Mouse (Mus musculus) brain, embryonic 18.5 days (tissue): Measurements from ENCODE around the gene Tnnt1.

ENCODE experiments used
- DNase-seq: peaks from one replicate; pipeline ENCODE4 v3.0.0-alpha.2; 2012; ENCODE audit warnings: low read depth, low spot score

The Tnnt1 gene

DNA sequence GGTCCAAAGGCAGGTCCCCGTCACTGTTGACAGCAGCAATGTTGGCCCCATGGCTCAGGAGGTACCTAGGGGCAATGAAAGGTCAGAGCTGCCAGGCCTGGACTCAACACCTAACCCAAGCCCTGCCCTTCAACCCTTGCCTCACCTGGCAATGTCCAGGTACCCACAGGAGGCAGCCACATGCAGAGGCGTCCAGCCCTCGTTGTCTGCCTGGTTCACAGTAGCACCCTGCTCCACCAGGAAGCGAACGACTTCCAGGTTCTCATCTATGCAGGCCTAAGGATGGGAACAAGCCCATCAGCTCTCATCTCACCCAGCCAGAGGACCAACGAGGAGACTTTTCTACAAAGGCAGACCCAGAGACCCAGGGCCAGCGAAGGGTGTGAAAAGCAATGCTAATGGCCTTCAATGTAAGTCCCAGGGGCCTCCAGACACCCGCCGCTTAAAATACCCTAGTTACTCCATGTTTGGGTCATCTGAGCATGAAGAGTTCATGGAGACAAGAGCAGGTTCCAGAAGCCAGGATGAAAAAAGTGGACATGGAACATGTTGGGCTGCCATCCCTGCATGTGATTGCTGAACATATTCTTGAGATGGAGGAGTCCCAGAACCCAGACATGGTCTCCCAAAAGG is 18.8 kb downstream of the Tnnt1 start:
- DNase-seq: no peak

DNA sequence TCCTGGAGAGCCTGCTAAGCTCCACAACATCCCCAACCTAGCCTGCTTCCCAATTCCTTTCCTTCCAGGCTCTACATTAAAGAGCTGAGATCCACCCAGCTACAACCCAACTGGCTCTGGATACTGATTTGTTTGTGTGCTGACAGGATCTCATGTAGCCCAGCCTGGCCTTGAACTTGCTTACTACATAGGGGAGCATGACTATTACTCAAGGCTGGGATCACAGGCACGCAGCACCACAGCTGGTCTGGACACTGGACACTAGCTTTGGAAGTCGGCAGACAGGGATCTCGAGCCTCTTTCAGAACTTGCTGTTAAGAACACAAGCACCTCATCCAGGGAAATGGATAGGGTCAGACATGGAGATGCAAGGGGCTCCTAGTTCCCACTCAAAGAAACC is 19.7 kb downstream of the Tnnt1 start:
- no peak for DNase-seq

DNA sequence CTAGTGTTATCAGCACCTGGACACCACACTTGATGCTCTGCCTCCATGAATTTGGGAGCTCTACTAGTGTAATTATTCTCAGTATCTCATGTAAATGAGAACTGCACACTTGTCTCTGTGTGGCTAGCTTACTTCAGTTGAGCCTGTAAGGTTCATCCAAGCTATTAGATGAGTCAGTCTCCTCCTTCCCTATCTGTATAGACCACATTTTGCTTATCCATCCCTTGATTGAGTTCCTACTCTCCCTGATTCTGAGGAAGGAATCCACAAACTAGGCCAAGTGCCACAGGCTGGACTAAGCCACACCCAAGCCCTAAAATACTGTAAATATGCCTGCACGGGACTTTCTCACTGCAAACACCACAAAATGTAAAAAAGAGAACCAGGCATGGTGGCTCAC is 22.2 kb downstream of the Tnnt1 start:
- DNase-seq: no peak

DNA sequence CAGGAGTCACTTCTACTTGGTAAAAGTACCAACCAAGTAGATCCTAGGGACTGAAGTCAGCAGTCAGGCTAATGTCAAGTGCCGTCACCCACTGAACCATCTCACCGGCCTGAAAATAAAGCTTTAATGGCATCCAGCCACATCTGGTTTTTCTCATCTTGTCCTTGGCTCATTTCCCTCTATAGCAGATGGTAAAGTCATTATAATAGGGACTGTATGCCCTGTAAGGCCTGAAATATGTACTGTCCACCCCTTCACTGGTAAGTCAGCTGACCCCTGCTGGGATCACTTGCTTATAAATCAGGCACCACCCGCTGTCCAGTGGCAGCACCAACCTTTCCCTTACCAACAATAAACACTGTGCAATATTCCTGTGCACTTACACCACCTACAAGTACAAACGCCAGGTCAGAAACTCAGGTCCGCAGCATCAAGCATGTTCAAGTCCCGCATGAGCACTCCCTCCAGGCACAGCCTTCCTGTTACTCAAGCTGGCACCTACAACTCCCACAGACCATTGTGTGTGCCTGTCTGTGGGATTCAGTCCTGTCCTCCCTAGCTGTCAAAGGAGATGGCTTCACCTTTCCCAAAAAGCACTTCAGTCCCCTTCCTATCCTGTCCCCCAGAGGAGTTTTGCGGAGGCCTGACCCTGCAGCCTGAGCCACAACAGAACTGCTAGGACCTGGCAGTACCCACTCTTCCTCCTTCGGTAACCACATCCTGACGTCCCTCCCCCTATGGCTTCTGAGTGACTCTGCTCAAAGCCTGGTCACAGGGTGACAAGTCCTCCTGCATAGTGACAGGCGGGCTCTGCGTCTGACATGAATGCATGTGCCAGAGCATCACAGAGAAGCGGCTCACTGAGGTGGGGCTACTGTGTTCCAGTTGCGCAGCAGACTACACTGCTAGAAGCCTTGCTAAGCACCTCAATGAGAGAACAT is 23.6 kb downstream of the Tnnt1 start:
- no peak for DNase-seq

DNA sequence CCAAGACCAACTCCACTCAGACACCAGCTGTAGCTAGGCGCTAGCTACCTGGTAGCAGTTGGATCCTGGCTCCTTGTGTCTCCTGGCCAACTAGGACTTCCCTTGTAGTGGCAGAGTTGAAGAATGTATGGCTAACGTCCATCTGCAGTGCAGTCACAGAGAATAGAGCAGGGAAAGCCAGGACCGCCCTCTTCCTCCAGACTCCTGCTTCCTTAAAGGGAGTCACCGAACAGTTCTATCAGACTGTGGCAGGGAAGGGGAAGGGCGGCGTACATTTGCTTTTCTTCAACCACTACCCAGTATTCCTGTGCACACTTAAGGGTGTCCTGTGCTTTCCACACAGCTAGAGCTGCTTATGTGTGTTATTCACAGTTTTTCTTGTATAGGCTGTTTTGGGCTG is 24.9 kb downstream of the Tnnt1 start:
- DNase-seq: no peak

DNA sequence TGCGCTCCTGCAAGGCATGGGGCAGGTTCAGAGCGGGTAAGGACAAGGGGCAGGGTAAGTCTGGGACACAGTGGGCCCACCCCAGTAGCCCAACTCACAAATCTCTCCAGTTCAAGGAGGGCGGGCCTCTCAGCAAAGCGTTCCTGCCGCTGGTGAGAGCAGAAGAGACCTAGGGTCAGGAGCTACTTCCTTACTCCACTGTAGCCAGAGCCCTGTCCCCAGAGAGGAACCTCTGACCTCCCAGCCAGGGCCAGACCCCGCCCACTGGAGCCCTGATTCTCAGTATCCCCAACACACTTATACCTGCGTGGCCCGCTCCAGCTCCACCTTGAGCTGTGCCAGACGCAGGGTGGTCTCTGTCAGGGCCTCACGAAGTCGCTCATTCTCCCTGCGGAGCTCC is 33.9 kb downstream of the Tnnt1 start:
- no peak for DNase-seq

DNA sequence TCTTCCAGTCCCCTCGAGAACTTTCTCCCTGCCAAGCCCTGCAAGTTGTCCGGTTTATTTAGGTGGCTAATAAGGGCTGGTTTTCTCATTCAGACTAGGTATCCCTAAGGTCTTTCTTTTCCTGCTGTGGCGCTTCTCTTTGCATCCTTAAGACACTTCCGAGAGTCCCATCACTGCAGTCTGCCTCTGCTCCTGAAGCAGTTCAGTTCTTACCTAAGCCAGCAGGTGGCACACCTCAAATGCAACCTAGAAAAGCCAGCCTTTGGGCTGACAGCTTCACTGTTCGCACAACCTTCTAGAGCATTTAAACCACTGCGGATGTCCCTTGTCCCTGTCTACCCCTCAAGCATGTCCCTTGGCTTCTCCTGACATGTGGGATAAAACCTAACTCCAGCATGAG is 36.5 kb downstream of the Tnnt1 start:
- DNase-seq: no peak

DNA sequence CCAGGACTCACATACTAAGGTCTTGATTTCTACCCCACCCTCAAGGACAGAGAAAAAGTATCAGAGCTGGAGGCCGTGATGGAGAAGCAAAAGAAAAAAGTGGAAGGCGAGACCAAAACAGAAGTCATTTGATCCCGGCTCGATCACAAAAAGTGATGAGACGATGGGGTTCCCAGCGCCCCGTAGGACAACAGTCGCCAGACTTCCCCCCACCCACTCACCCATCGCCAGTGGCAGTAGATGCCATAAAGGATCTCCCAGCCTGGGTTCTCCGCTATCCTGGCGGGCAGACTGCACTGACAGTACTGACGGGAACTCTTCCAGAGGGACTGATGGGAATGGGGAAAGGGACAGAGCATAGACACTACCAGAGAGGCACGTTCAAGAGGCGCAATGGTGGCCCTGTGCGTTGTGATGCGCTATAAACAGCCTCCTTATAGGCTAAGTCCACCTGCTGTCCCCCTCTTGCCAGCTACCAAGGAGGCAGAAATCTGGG is 37.3 kb downstream of the Tnnt1 start:
- DNase-seq: no peak

DNA sequence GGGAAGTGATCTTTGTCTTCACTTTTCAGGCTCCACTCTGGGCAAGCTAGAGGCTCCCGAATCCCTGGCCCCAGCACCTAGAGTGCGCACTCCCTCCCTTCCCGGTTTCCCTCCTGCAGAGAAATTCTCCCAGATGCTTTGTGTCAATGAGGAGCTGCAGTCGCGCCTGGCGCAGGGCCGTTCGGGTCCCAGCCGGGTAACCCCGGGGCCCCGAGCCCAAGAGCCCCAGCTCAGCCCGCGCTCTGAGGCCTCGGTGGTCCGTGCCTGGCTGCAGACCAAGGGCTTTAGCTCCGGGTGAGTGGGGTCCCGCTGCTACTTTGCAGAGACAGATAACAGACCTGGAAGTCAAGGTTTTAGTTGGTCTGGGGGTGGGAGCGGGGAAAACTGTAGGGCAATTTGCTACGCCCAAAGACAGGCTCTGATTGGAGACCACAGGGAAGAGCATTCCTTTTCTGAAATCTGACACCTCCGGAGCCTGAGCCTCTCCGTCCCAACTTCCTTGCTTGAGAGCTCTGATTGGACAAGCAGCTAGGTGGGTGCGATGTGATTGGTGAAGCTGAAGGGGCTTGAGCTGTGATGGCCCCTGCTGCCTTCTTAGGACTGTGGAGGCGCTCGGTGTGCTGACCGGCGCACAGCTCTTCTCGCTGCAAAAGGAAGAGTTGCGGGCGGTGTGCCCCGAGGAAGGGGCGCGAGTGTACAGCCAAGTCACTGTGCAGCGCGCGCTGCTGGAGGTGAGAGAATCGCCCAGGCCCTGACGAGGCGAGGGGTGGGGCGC is 38.0 kb downstream of the Tnnt1 start:
- no peak for DNase-seq

DNA sequence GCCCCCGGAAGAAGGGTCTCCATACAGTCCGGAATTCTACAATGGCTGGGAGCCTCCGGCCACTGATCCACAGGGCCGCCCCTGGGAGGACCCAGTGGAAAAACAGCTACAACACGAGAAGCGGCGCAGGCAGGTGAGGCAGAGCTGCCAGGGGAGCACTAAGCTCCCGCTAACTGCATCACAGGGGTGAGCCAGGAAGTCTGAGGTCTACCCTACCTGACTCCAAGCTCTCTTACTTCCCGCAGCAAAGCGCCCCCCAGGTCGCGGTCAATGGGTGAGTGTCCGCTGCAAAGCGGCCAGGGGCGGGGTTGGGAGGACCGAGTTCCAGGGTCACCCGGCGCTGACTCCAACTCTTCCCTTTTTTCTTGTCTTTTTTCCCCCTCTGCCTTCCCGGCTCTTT is 42.2 kb downstream of the Tnnt1 start:
- DNase-seq: no peak

DNA sequence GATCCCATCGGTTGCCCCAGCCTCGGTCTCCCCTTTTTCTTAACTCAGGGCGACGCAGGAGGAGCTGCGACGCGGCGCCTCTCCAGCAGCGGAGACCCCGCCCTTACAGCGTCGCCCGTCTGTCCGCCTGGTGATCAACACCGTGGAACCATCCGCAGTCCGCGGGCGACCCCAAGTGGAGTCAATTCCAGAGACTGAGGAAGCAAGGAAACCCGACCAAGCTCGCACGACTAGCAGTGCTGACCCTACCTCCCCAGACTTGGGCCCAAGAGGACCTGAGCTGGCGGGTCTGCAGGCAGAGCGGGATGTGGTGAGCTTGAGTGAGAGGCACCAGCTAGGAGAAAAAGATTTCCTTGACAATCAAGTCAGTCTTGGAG is 45.0 kb downstream of the Tnnt1 start:
- DNase-seq: peak; percentile 43

DNA sequence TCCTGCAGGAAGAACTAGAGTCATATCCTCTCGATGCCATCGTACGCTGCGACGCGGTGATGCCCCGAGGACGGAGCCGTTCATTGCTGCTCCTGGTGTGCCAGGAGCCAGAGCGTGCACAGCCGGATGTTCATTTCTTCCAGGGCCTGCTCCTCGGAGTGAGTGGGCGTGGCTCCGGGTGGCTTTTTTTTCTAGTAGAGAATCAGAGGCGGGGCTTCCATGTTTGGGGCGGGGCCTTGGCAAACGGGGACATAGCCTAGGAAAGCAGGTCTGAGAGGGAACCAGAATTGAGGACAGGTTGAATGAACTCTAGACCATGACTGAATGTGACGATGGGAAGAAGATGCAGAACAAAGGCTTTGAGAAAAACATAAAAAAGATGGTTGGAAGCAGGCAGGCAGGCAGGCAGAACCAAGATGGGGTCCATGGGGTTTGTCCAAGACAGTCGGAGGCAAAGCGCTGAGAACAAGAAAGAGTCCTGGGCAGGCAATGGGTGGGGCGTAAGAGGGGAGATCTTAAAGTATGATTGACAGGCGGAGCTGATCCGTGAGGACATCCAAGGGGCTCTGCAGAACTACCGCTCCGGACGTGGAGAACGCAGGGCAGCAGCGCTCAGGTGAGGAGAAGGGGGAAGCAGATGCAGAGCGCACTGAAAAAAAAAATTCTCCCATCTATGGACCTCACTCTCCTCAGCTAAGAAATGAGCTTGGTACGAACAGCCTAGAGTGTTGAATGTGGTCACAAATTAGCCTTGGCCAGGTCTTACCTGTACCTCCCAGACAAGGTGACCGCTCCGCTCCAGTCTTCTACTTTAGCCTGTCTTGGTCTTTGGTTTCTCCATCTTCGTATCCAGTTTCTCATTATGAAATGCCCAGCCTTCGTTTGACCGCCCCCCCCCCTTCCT is 45.7 kb downstream of the Tnnt1 start:
- DNase-seq: no peak

DNA sequence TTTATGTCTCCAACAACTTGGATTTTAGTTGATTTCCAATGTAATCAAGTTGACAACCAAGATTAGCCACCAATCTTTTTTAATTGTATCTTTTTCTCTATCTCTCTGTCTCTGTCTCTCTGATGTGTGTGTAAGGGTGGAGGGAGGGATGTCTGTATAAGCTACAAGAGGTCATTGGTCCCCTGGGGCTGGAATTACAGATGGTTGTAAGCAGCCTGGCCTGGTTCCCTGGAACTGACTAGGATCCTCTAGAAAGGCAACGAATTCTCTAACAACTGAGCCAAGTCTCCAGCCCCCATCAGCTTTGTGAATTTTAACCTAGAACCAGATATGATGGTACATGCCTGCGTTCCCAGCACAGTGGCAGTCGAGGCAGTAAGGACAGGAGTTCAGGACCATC is 48.4 kb downstream of the Tnnt1 start:
- no peak for DNase-seq

DNA sequence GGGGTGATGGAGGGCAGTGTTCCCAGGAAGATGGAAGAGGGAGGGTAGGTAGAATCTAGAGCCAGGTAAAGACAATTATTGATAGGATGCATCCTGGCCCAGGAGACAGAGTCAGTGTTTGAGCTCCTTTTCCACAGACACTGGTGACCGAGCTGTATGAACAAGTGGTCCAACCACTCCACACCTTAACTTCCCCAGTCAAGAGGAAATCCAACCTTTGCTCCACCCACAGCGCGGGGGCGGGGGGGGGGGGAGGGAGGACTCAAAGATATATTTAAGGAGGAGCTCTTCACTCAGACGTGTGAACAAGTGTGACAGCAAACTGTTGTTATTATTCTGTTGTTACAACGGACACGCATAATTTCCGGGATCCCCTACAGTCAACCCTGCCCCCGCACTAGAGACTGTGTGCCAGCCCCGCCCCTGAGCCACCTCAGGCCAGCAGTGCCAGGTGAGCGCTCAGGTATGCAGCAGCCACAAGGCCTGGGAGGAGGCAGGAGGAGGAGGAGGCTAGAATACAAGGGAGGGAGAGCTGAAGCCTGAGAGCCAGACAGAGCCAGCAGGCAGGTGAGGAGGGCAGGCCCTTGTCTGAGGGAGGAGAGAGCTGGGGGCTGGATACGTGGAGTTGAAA is 51.9 kb downstream of the Tnnt1 start:
- no peak for DNase-seq

DNA sequence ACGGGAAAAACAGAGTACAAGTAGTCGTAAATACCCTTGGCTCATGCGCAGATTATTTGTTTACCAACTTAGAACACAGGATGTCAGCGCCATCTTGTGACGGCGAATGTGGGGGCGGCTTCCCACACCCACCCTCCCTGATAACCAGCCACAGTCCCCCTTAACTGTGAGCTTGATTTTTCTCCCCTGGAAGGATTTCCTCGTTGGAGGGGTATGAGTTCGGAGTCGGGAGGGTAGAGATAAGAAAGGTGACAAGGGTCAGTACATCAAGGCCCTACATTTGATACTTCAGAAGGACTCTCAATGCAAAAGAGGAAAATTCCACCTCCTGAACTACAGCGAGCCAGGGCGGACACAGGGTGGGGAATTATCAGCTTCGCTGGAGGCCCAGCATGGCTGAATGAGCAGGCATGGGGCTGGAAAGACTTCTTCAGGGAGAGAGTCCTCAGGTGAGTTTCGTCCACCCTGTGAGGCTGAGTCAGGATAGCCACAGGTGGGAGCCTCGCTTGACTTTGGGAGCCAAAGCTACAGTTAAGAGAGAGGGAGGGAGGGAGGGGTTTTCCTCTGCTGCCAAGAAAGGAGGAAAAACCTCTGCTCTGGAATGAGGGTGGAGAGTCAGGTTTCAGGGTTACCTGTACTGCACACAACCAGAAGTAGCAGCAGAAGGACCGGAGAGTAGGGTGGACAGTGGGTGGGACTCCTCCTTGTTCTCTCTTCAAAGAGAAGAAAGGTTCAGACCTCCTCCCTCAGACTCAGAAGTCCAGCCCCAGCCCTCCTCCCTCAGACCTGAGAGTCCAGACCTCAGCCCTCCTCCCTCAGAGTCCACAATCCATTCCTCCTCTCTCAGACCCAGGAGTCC is 55.4 kb downstream of the Tnnt1 start, which contains the start of gene Eps8l1:
Gene Eps8l1 (plus strand): TSS at position 99 of the 859 bp plus-strand sequence.
- no peak for DNase-seq
